Mouse (Mus musculus) adrenal gland, postnatal 25 days (tissue): ENCODE results near the gene Rbbp4. TPM values are rescaled to one million over a fixed set of nuclear protein-coding genes. Genes with fewer than 3 reads are reported as not detected.

Experiments
- DNase-seq: peaks from one replicate; pipeline ENCODE4 v3.0.0; 2021; ENCODE audit warnings: mixed read lengths
- total RNA-seq: library from RNA; stranded (reverse); gene quantifications from 2 replicates; pipeline ENCODE4 v1.2.3, GENCODE M21; 2021

Rbbp4 gene
- total RNA-seq, 1 experiment from 2014 or later: 152 TPM

DNA sequence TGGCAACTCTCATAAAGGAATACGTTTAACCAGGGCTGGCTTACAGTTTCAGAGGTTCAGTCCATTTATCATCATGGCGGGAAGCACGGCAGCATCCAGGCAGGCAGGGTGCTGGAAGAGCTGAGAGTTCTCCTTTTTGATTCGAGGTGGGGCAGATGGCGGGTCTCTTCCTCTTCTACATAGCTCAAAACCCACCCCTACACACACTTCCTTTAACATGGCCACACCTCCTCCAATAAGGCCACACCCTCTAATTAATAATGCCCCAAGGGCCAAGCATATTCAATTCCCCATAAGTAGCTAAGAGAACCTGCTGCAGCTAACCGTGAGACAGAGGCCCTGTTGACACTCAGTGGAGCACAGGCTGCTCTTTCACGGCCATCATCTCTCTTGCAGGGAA is 42.3 kb downstream of the Rbbp4 start:
- DNase-seq: no peak

- no peak for DNase-seq
These were observed 45.5 kb downstream of the Rbbp4 start for GRCm38 (mm10) chr4:129289671-129290070.

GRCm38 (mm10) chr4:129288067-129288466 is 47.1 kb downstream of the Rbbp4 start:
- DNase-seq: peak; percentile 41

GRCm38 (mm10) chr4:129287472-129287981 is 47.6 kb downstream of the Rbbp4 start, which contains the start of gene Sync:
Gene Sync, plus strand, starts transcription at chr4:129287617.
- DNase-seq: peak; percentile 56

GRCm38 (mm10) chr4:129286683-129287471 is 48.3 kb downstream of the Rbbp4 start:
- no peak for DNase-seq

GRCm38 (mm10) chr4:129286001-129286682 is 49.0 kb downstream of the Rbbp4 start:
- DNase-seq: no peak

DNA sequence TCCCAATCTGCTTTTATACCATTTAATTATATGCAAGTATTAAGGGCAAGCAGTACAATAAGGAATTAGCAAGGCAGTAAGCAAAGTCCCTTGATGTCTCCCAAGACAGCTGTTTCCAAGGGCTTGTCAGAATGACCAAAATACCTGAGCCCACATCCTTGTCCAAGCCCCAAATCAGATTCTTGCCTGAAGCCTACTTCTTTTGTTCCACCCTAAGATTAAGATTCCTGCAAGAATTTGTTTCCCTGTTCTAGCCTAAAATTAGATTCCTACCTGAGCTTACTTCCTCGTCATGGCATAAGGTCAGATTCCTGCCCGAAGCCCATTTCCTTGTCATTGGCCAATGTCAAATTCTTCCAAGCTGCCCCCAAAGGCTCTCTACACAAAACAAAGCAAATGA is 50.5 kb downstream of the Rbbp4 start:
- no peak for DNase-seq

- DNase-seq: no peak
These were observed 51.9 kb downstream of the Rbbp4 start for GRCm38 (mm10) chr4:129283226-129283625.

DNA sequence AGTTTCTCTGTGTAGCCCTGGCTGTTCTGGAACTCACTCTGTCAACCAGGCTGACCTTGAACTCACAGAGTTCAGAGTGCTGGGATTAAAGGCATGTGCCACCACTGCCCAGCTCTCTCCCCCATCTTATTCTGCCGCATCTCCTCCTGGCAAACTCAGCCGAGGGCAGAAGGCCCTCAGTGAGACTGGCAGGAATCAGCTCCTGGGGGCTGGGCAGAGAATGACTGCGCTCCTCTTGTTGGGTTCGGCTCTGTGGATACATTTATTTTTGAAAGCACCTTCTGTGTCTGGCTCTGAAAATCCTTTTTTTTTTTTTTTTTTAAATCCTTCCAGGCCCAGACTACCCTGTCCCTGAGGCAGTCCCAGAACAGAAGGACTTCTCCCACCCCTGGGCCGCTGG is 52.4 kb downstream of the Rbbp4 start:
- DNase-seq: no peak

GRCm38 (mm10) chr4:129276453-129276865 is 58.7 kb downstream of the Rbbp4 start:
- peak; percentile 97 for DNase-seq

DNA sequence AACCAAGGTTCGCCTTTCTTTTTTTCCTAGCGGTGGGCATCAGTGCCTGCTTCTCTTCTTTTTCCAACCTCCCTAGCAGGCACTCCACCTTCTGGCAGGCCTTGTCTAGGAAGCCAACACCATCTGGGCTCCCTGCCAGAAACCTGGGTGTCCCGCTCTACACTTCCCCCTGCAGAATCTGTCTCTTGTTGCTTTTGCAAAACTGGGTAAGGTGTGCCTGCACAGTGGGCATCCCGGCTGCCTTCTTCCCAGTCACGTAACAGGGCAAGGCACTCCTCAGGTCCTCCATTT is 62.5 kb downstream of the Rbbp4 start:
- peak; percentile 73 for DNase-seq

GRCm38 (mm10) chr4:129271991-129272755 is 63.0 kb downstream of the Rbbp4 start:
- DNase-seq: no peak

GRCm38 (mm10) chr4:129268698-129269097 is 66.5 kb downstream of the Rbbp4 start:
- DNase-seq: no peak

- DNase-seq: no peak
These were observed 68.3 kb downstream of the Rbbp4 start for GRCm38 (mm10) chr4:129266821-129267220.

- no peak for DNase-seq
These were observed 69.0 kb downstream of the Rbbp4 start for GRCm38 (mm10) chr4:129266191-129266590.

- DNase-seq: peak; percentile 63
These were observed 71.7 kb downstream of the Rbbp4 start for GRCm38 (mm10) chr4:129263225-129264021.

DNA sequence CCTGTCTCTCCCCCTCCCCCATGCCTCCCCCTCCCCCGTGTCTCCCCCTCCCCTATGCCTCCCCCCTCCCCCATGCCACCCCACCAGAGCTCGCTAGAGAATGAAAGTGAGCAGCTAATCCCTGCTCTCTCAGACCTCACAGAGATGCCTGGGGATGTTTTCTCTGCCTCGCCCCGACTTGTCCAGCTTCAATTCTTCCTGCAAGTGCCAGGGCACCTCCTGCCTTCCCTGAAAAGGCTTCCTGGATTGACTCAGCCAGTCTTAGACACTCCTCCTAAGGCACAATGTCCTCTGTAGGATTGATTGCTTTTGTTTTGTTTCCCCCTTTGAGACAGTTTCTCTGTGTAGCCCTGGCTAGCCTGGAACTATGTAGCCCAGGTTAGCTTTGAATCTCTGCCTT is 74.0 kb downstream of the Rbbp4 start, which contains the start of gene C77080:
TSS of gene C77080 (minus strand) at position 209 of the 400 bp plus-strand sequence.
- no peak for DNase-seq

- no peak for DNase-seq
These were observed 74.5 kb downstream of the Rbbp4 start for GRCm38 (mm10) chr4:129260678-129261077.

DNA sequence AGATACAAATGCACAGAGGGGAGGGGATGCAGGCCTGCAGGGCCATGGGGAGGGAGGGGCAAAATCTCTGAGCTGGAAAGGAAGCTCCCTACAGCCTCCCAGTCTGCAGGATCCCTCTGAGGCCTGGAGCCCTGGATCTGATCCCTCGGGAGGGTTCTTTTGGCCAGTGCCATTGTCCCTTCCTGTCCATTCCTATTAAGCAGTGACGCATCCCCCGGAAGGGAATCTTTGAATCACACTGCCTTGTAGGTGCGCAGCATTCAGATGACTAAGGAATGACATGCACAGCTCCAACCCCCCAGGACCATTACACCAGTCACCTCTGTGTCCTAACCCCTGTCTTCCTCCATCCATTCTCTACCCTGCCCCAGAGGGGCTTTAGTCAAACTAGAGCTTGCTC is 76.1 kb downstream of the Rbbp4 start:
- no peak for DNase-seq
